Mouse (Mus musculus) liver, embryonic 15.5 days (tissue): ENCODE data around the gene Gnai1. TPM values are rescaled to one million over a fixed set of nuclear protein-coding genes. Genes with fewer than 3 reads are reported as not detected.

Experiments
- ATAC-seq: fragments of 200-750 bp; cut with Nextera tagmentation; 2 replicates; pipeline ENCODE4 v1.8.0; 2017; ENCODE audit warnings: moderate number of reproducible peaks, mild to moderate bottlenecking, moderate library complexity; ENCODE audit not compliant: insufficient read depth
- H3K27ac ChIP-seq: fragments of 300-500 bp; sonication (generic); replicated peaks from 2 replicates; pipeline ENCODE4 v1.5.1; 2015; ENCODE audit warnings: mild to moderate bottlenecking, inconsistent platforms
- H3K27me3 ChIP-seq: fragments of 300-500 bp; sonication (generic); 2 replicates; pipeline ENCODE4 v1.6.1; 2015; ENCODE audit warnings: mild to moderate bottlenecking, inconsistent platforms
- H3K36me3 ChIP-seq: fragments of 300-500 bp; sonication (generic); replicated peaks from 2 replicates; pipeline ENCODE4 v1.6.1; 2015; ENCODE audit warnings: moderate library complexity, mild to moderate bottlenecking, inconsistent platforms
- H3K4me1 ChIP-seq: fragments of 300-500 bp; sonication (generic); replicated peaks from 2 replicates; pipeline ENCODE4 v1.6.1; 2015; ENCODE audit warnings: inconsistent platforms
- H3K4me2 ChIP-seq: fragments of 300-500 bp; sonication (generic); 2 replicates; pipeline ENCODE4 v1.6.1; 2015; ENCODE audit warnings: moderate library complexity, mild to moderate bottlenecking, inconsistent platforms
- H3K4me3 ChIP-seq: fragments of 300-500 bp; sonication (generic); replicated peaks from 2 replicates; pipeline ENCODE4 v1.5.1; 2015; ENCODE audit warnings: mild to moderate bottlenecking, inconsistent platforms
- H3K9ac ChIP-seq: fragments of 300-500 bp; sonication (generic); 2 replicates; pipeline ENCODE4 v1.6.1; 2015; ENCODE audit warnings: moderate library complexity, mild to moderate bottlenecking, inconsistent platforms
- H3K9me3 ChIP-seq: fragments of 300-500 bp; sonication (generic); replicated peaks from 2 replicates; pipeline ENCODE4 v1.6.1; 2016; ENCODE audit warnings: inconsistent platforms
- WGBS: fragments of 180-500 bp; shearing (Covaris S2); methylation state at CpG from one replicate; pipeline ENCODE4 v1.1.7; 2015; ENCODE audit warnings: mixed read lengths; ENCODE audit not compliant: insufficient replicate concordance; 5-methylcytosine and 5-hydroxymethylcytosine counted together
- polyA plus RNA-seq: library from polyadenylated mRNA; unstranded; fragments of >200 nt; fragmentation: Nextera tagmentation; extraction: Ambion mirVana; gene quantifications from 2 replicates; pipeline ENCODE4 v1.2.1, GENCODE M21; 2015

Gene Gnai1
- polyA plus RNA-seq, result 1.6 TPM in 2 replicates

DNA sequence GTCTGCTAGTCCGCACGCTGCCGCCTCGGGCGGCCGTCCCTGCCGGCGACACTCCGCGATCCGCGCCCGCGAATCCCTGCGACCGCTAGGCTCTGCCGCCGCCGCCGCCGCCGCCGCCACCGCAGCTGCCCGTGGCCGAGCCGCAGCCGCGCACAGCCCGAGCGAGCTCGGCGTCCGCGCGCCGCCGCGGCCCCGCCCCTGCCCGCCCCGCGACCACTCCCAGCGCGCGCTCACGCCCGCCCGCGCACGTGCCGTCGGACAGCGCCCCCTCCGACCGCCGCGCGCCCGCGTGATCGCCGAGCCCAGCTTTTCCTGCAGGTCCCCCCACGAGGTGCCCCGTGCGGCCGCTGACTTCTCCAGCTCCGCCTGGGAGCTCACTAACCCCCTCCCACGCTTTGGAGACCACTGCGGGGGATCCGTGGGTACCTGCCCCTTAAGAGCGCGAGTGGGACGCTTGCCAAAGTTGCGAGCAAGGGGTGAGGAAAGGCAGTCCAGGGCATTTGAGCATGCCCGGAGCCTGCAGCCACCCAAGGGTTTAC, at the start of gene Gnai1:
Gene Gnai1 (minus strand): TSS at position 75 of the 539 bp plus-strand sequence.
- Histone ChIP-seq H3K4me2 (peak within 1 kb of the TSS; percentile 70), H3K9ac (no peak within 1 kb of the TSS), H3K27ac (no peak within 1 kb of the TSS), H3K9me3 (no peaks in the 10 kb centered on the region), H3K36me3 (no peaks in the 10 kb centered on the region), H3K27me3 (peaks cover 40% of the 10 kb centered on the region), H3K4me1 (0 out of 2 replicates have a peak, but pooled peaks cover 6% of the 10 kb centered on the region), H3K4me3 (peak within 1 kb of the TSS; percentile 54)
- peak; percentile 73 for ATAC-seq
- WGBS, result under 1% methylated on average over 48 of the region's 76 CpGs

GRCm38 (mm10) chr5:18367864-18368263, 7.7 kb upstream of the Gnai1 start:
- no peak for ATAC-seq
- no peaks in the 10 kb centered on the region for H3K4me1 ChIP-seq
- H3K4me2 ChIP-seq, result no peak overlapping the region
- H3K36me3 ChIP-seq, result no peaks in the 10 kb centered on the region
- H3K9me3 ChIP-seq, result no peaks in the 10 kb centered on the region
- no peak overlapping the region for H3K4me3 ChIP-seq
- 17% methylated on average over 2 of the region's 2 CpGs for WGBS
- H3K27ac ChIP-seq, result no peak overlapping the region
- no peak overlapping the region for H3K9ac ChIP-seq
- no peaks in the 10 kb centered on the region for H3K27me3 ChIP-seq

DNA sequence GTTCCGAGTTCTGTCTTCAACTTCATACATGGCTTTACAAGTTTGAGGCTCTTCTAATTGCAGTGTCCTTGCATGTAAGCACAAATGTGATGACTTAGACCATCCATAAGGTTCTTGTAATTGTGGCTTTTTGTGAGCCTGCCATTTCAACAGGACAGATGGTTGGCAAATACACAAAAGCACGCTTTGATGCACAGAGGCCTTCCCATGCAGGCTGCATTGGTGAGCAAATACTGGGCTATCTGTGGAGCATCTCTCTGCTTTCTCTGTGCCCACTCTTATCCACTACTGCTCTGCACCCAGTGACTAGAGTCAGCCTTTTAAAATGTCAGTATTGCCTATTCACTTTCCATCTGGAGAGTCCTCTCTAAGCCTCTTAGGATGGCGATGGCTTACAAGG, 5.3 kb upstream of the Gnai1 start:
- ATAC-seq, result no peak
- Histone ChIP-seq H3K9me3 (no peaks in the 10 kb centered on the region), H3K4me2 (no peak overlapping the region), H3K9ac (no peak overlapping the region), H3K36me3 (no peaks in the 10 kb centered on the region), H3K4me3 (no peak overlapping the region), H3K27ac (no peak overlapping the region), H3K4me1 (no peaks in the 10 kb centered on the region), H3K27me3 (peaks cover 16% of the 10 kb centered on the region)
- 75% methylated on average over 3 of the region's 3 CpGs for WGBS

DNA sequence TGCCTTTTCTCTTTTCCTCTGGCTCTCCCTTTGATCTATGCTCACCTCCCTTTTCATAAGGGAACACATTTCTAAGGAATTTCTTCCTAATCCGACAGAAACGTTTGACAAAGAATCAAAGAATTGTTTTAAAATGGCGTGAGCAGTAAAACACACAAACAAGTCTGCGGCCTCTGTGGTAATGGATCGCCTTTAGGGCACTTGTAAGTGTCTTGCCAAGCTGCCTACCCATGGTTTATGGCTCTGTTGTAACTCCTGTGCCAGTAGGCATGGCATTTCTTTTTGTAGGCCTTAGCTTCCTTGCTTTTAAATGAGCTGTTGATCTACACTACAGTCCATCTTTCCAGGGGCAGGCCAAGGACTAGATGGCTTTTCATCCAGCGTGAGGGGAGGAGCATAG, 801 bp upstream of the Gnai1 start:
- 34% methylated on average over 6 of the region's 6 CpGs for WGBS
- H3K4me3 ChIP-seq, result no peak overlapping the region
- H3K27me3 ChIP-seq, result peaks cover 40% of the 10 kb centered on the region
- no peak overlapping the region for H3K9ac ChIP-seq
- H3K4me1 ChIP-seq, result 0 out of 2 replicates have a peak, but pooled peaks cover 6% of the 10 kb centered on the region
- H3K4me2 ChIP-seq, result peak overlapping the region; percentile 70; the same call in 1 of the 2 replicates
- H3K9me3 ChIP-seq, result no peaks in the 10 kb centered on the region
- no peaks in the 10 kb centered on the region for H3K36me3 ChIP-seq
- no peak overlapping the region for H3K27ac ChIP-seq
- no peak for ATAC-seq

DNA sequence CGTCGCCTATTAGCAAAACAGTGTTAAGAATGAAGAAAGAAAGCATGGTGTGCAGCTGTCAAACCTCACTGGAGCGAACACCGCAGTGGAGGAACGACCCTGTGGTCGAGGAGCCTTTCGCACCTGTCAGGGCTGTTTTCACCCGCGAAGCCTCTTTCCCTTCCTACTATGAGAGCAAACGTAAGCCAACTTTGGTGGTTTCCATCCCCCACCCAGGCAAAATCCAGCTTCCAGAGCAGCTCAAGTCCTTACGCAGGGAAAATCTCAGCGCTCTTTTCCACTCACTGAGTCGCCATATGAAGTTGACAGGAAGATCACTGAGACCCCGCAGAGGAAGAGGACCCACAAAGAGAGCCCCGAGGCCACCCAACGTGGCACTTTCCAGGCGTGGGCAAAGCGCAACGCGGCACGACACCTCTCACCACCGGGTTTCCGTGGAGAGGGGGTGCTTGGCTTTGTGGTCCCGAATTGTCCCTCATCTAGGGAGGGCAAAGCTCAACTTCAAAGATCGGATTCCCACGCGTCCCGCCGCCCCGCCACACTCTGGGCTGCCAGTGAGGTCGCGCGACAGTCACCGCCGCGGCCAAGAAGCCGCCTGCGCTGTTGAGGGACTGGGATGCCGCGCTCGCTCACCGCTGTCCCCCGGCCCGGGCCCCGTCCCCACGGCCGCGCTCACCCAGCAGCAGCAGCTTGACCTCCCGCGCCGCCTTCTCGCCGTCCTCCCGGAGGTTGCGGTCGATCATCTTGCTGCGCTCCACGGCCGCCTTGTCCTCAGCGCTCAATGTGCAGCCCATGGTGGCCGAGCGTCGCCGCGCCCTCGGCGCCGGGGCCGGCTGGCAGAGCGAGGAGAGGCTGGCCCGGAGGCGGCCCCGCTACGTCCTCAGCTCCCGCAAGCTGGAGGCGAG, 527 bp downstream of the Gnai1 start:
- peak; percentile 54 for ATAC-seq
- Histone ChIP-seq H3K4me3 (peak overlapping the region; percentile 54), H3K4me1 (0 out of 2 replicates have a peak, but pooled peaks cover 6% of the 10 kb centered on the region), H3K9me3 (no peaks in the 10 kb centered on the region), H3K36me3 (no peaks in the 10 kb centered on the region), H3K4me2 (peak overlapping the region; percentile 70), H3K27me3 (peaks cover 40% of the 10 kb centered on the region), H3K9ac (no peak overlapping the region), H3K27ac (no peak overlapping the region)
- WGBS, result under 1% methylated on average over 76 of the region's 76 CpGs

DNA sequence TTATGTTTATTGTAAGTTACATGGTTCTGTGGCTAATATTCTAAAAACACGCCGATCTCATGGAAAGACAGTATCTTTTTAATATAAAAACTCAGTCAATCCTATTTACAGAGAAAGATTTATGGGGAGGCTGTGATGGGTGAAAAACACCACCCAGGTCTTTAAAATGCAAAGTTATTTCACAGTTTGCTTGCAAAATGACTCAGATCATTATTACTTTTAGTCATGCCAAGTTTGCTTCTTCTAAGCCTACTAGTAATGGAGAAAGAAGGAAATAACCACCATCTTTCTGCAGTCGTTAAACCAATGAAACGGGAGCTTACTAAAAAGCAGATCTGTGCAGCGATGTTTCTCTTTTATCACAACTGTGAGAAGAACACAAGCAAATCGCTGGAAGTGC, 1.4 kb downstream of the Gnai1 start:
- H3K4me3 ChIP-seq, result no peak overlapping the region
- 29% methylated on average over 6 of the region's 6 CpGs for WGBS

GRCm38 (mm10) chr5:18358191-18358590, 2.0 kb downstream of the Gnai1 start:
- no peak overlapping the region for H3K27ac ChIP-seq
- H3K4me3 ChIP-seq, result no peak overlapping the region
- ATAC-seq, result no peak
- no peak overlapping the region for H3K4me2 ChIP-seq
- WGBS, result 11% methylated on average over 3 of the region's 3 CpGs
- H3K27me3 ChIP-seq, result peaks cover 40% of the 10 kb centered on the region
- H3K36me3 ChIP-seq, result no peaks in the 10 kb centered on the region
- H3K9me3 ChIP-seq, result no peaks in the 10 kb centered on the region
- no peak overlapping the region for H3K9ac ChIP-seq
- H3K4me1 ChIP-seq, result 0 out of 2 replicates have a peak, but pooled peaks cover 6% of the 10 kb centered on the region

More for the DNA sequence above, 1.4 kb downstream of the Gnai1 start:
- ATAC-seq, result no peak
- Histone ChIP-seq H3K27me3 (peaks cover 40% of the 10 kb centered on the region), H3K27ac (no peak overlapping the region), H3K4me2 (peak overlapping the region; percentile 70; the same call in 1 of the 2 replicates), H3K9me3 (no peaks in the 10 kb centered on the region), H3K4me1 (0 out of 2 replicates have a peak, but pooled peaks cover 6% of the 10 kb centered on the region), H3K9ac (no peak overlapping the region), H3K36me3 (no peaks in the 10 kb centered on the region)

DNA sequence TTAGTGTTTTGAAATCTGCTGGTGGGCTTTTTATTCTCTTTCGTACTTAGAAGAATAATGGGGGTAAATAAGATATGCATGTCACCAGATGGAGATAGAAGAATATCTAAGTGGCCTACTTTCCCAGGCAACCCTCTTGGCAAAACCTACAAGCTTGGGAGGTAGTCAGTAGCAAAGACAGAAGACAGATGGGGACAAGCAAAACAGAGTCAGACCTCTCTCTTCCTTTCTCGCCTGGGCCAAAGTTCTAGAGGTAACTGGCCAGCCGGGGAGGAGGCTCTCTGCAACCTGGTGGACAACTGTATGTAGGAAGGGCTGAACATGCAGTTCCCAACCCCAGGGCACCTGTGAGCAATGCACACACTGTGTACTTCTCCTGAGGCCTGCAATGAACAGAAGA, 12.9 kb downstream of the Gnai1 start:
- Histone ChIP-seq H3K4me1 (no peaks in the 10 kb centered on the region), H3K4me3 (no peak overlapping the region), H3K27ac (no peak overlapping the region), H3K36me3 (no peaks in the 10 kb centered on the region), H3K9ac (no peak overlapping the region), H3K27me3 (no peaks in the 10 kb centered on the region), H3K4me2 (no peak overlapping the region), H3K9me3 (no peaks in the 10 kb centered on the region)
- no peak for ATAC-seq
- whole genome bisulfite sequencing, result 80% methylated on average over 3 of the region's 3 CpGs

DNA sequence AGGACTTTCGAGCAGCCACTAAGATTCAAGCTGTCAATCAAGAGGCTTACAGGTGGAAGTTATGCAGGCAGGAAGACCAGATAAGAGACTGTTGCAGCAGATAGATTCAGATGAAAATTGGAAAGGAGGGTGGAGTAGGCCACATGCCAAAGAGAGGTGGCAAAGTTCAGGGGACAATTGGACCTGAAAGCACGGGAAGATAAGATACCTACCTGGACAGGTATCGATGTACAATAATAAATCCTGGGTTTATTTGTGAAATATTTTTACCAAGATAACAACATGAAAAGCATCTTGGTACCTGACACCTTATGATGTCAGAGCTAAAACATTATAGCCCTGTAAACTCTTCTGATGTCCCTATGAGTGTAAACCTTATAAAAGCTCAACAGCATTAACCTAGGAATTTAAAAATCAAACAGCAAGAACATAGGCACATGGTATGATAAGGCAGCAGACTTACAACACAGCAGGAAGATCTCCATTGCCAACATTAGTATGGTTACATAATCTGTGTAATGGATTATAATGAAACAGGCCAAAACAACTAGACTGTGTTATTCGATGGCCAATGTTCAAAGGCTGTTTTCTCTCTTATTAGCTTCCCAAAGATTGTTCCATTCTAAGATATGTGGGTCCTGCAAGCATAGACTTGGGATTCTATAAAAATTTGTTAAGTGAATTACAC, 16.6 kb downstream of the Gnai1 start:
- no peaks in the 10 kb centered on the region for H3K4me1 ChIP-seq
- 52% methylated on average over 4 of the region's 4 CpGs for WGBS
- H3K27me3 ChIP-seq, result no peaks in the 10 kb centered on the region
- no peak overlapping the region for H3K9ac ChIP-seq
- H3K4me3 ChIP-seq, result no peak overlapping the region
- ATAC-seq, result no peak
- no peak overlapping the region for H3K27ac ChIP-seq
- H3K36me3 ChIP-seq, result no peaks in the 10 kb centered on the region
- no peaks in the 10 kb centered on the region for H3K9me3 ChIP-seq
- H3K4me2 ChIP-seq, result no peak overlapping the region

DNA sequence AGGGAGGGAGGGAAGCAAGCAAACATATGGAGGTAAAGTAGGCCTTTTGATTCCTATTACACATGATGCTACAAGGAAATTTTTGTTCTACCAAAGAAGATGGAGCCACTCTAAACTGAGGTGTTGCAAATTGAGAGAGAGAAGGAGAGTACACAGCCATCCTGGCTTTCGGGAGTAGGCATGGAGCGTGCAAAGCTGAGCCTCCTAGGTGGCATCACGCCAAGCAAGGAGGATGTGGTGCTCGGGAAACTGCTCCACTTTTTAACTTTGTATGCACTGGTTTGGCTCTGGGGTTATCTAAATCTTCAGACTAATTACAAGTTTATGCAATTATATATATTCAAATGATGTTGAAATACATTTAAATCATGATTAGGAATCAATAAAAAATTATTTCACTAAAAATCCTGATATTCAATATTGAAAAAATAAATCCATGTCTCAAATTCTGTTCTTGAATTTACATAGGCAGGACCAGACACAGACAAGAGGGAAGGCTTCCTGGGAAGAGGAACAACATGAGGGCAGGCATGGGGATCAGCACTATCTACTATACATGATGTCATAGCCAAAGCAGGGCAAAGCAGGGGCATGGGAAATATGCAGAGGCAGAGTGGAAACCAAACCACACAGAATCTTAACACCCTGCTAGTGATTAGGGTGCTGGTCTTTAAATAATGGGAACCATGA, 17.2 kb downstream of the Gnai1 start:
- H3K27ac ChIP-seq, result no peak overlapping the region
- no peaks in the 10 kb centered on the region for H3K9me3 ChIP-seq
- H3K4me3 ChIP-seq, result no peak overlapping the region
- H3K27me3 ChIP-seq, result no peaks in the 10 kb centered on the region
- H3K9ac ChIP-seq, result no peak overlapping the region
- H3K4me2 ChIP-seq, result no peak overlapping the region
- no peaks in the 10 kb centered on the region for H3K4me1 ChIP-seq
- ATAC-seq, result no peak
- no peaks in the 10 kb centered on the region for H3K36me3 ChIP-seq
- WGBS, result 60% methylated on average over 4 of the region's 4 CpGs
